Mouse (Mus musculus) kidney, postnatal 4 days (tissue): Measurements from ENCODE around the gene Ryr3.
A peak's percentile ranks its signal among the peaks of the same experiment; 100 is the strongest.

ENCODE experiments used
- DNase-seq, 2 experiments: peaks; one replicate each; pipeline ENCODE4 v3.0.0; 2021; ENCODE audit warnings: mixed read lengths in 2 of 2

The Ryr3 gene

DNA sequence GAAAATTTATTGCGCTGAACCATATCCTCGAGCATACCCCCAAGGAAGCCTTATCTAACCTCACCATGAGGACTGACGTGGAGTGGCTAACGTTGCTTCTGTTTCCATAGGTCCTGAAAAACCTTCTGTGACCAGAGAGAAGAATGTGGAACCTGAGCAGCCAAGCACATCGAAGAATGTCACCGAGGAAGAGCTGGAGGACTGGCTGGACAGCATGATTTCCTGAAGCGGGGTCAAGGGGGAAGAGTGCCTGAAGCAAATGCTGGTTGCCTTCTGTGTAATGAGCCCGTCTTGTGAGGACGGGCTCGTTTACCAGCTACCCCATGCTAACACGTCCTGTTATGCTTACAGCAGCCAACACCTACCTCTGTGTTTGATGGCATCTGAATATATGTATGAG lies 586.2 kb downstream of the Ryr3 start:
- peak in 1 of 2 experiments; percentile 12 for DNase-seq

DNA sequence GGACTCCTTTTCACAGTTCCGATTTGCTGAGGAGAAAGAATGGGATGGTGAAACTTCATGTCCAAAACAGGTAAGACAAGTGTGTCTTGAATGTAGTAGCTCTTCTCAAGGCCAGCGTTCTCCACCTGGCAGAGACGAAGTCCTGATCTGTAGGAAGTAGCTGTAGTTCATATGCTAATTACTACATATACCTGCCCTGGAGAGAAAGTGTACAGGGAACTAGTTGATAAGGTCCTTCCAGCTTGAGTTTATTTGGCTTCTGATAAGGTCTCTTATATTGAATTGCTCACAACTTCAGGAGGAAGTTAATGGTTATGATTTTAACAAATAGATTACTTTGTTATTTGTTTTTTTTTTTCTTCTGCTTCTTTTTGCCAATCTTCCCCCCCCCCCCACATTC lies 591.7 kb downstream of the Ryr3 start:
- no peak for DNase-seq

DNA sequence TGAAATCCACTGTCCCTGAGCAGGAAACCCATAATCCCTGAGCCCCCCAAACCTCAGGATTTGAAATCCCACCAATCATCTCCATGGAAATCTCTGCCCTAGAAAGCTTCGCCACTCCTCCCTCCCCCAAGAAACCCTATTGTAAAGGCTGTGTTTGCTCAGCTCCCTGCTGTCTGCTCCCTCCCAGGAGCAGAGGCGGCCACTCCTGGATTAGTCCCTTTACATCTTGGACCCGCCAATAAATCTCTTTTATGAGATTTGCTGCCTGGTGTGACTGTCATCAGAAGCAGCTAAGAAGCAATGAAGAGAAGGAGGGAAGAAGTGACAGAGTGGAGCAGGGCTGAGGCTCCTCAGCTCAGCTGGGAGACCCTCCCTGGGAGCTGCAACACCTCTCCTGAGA lies 599.7 kb downstream of the Ryr3 start:
- no peak for DNase-seq

DNA sequence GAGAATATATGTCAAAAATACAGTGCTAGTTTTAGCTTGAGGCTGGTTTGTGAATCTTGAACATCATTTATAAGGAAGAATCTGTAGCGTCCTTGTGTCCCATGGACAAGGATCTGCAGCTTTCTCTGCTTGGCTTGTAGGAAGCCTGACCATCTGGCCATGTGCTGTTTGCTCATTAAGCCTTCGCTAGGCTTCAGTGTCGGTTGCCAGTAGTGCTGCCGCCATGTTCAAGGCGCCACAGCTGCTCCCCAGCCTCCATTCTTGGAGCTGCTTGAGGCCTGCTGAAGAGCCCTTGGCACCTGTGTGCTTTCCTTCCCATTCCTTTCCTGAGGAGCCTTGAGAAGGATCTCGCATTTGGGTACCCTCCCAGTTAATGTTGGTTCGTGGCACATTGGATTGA lies 602.5 kb downstream of the Ryr3 start:
- DNase-seq = no peak

DNA sequence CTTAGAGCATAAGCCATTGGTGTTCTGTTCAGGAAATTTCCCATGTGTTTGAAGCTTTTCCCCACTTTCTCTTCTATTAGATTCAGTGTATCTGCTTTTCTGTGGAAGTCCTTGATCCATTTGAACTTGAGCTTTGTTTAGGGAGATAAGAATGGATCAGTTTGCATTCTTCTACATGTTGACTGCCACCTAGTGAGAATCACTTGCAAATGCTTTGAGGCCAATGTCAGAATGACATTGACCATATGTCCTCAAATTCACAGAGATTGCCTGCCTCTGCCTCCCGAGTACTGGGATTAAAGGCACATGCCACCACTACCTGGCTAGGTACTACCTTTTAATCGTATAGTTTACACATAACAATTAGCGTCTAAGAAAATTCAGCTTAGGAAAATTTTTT lies 604.3 kb downstream of the Ryr3 start:
- no peak for DNase-seq

DNA sequence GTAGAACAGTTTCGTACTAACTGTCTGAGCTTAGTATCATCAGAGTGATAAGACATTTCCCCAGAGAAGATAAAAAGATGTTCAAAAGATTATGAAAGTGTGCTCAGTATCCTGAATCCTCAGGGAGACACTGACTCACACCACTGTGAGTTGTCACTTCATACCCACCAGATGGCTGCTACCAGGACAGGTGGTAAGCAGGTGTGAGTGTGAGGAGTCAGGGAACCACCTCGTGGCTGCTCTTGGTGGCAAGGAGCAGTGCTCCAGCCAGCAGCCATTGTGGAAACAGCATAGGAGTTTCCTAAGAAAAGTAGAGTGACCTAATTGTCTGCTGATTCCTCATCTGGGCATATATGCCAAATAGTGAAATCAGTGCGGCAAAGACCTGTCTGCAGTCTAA lies 610.4 kb downstream of the Ryr3 start:
- no peak for DNase-seq

DNA sequence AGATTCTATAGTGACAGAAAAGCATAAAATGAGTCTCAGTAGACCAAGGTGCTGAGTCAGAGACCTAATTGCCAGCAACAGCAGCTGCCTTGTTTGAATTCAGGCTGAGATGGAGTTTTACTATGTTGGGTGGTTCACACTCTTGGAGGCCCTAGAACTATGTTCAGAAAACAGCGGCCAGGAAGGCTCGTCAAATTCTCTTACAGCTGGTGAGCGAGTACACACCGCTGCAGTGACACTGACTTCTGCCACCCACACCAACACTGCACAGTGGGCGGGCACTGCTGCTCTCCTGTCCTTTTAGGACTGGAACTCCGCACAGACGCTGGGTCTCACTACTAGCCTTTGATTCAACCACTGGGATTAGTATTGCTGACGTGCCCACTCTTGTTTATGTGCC lies 614.4 kb downstream of the Ryr3 start:
- no peak for DNase-seq

DNA sequence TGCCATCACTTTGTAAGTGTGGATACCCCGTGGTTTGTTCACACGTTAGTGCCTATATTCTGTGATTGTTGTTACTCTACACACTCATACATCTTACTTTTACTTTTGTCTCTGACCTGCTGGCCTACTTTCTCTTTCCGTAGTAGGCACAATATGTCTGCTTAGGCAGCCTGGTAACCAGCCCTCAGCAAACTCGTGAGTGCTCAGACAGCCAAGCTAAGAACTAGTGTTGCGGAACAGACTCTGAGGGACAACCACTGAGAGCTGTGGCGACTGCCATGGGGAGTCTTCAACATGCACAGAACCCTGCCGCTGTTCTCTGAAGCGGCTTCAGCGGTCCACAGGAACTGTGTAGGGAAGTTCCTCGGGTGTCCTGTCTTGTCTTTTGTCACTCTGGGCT lies 616.7 kb downstream of the Ryr3 start:
- DNase-seq = no peak

DNA sequence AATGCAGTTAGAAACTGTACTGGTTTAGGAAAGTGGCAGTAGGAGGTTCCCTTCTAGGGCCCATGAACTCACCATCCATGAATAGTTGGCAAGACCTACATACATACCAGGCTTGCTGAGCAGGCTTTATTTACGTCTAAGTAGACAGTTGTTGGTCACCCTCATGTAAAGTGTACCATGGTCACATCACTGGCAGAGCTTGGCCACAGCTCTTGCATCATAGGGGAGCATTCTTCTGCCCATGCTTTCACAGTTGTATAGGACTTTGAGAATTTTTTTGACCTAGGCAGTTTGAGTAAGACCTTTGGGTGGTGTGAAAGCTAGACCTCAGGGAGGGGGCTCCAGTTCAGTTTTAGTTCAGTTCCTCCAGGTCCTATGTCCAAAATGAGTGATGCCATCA lies 619.8 kb downstream of the Ryr3 start:
- DNase-seq = no peak

DNA sequence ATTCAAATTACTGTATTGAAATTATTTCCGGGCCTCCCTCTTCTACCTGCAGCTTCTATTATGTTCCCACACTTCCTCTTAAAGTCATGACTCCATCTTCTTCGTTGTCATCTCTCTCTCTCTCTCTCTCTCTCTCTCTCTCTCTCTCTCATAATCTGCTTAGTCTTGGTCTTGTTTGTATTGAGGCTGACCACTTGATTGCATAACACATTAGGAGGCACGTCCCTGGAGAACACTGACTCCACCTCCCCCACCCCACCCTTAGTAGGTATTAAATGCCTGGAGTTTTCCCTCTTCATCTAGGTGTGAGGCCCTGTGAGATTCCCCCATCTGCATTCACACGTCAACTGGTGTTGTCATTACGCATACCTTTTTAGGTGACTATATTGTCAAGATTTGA lies 620.5 kb downstream of the Ryr3 start:
- DNase-seq = no peak

DNA sequence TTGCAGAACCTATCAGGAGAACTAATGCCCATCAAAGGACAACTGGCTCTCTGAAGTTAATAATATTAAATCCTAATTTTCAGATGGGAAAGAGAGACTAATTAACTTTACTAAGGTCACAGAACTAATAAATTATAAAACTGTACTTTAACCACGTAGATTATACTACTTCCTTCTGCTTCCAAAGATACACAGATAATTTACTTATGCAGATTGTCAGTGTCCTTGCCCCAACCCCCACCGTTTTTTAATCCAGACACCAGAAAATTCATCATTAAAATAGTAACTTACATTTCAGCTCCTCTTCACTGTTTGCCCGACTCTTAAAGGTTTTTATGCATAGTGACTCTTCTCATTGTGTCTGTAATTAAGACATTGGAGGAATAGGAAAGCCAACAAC lies 621.1 kb downstream of the Ryr3 start:
- no peak for DNase-seq

DNA sequence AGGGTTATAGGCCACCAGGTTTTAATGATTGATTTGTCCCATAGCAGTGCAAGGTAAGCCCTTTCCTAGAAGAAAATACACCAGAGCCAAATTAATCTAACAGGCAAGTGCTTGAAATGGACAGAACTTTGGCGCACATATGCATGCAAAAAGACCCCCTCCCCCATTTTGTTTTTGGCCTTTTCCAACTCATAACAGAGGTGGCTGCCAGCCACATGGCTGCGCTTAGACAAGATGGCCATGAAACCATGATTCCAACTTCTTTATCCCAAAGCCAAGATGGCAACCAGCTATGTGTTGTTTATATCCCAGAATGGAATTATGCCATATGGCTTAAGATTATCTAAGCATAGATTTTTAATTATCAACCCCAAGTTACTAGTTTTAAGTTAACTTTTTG lies 623.1 kb downstream of the Ryr3 start:
- DNase-seq = no peak

DNA sequence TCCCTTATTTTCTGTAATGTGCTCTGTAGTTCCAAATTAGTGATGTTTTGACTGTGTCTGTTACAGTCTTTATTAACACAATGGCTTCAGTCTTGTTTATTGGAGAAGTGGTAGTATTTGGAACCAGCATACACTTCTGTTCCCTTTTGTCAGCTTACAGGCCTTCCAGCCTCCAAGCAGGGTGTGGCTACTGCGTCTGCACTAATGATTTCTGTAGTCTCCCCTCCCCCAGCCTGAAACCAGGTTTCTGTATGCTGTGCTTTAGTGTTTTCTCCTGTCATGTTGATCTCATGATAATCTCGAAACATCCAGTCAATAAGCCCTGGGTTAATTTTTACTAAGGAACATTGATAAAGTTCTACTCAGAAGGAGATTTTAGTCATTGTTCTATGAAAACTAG lies 623.6 kb downstream of the Ryr3 start:
- DNase-seq = no peak

DNA sequence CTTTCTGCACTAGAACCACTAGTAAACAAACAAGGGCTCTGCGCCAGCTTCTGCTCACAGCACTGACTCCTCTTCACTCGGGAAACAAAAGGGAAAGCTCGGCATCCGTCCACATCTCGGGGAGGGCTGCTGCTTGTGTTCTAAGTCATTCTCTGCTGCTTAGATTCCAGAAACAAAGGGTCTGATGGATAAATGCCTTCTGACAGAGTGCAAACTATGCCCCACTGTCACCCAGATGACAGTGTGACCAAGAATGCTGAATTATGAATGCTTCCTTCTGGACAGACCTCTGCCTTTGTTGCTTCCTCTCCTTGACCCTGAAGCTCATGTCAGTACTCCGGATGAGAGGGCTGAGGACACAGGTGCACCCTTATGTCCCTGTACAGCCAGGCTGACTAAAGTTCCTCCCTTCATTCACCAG lies 625.4 kb downstream of the Ryr3 start:
- peak; percentile 19 to 30 for DNase-seq

DNA sequence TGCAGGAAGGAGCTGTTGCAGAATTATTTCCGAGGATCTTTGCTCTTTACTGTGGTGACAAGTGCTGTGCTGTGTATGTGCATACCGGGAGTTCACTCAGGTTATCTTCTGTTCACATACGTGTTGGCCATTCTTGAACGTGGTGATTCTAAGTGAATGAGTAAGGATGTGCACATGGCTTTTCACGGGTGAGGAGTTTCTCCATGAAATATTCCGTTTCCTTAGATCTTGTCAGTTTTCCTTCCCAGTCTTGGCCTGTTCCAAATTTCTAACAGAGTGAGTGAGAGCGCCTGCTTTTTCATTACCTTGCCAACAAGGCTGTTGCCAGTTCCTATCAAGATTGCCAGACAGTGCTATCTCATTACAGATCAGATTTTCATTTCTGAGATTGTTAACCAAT lies 625.9 kb downstream of the Ryr3 start:
- no peak for DNase-seq
